Mouse (Mus musculus): Measurements from ENCODE around the gene Frmd4a.

GRCm38 (mm10) chr2:4648094-4648493 is 630.6 kb downstream of the Frmd4a start:
- TF ChIP-seq CTCF (IDR thresholded peaks at IDR 0.05) (no peak), POLR2A (IDR thresholded peaks at IDR 0.05; ENCODE audit: insufficient read depth, low read depth, low read length) (no peak), EP300 (IDR thresholded peaks at IDR 0.05; ENCODE audit: insufficient read depth, low read depth, low read length) (no peak)
